Mouse (Mus musculus) liver, postnatal 0 days (tissue): ENCODE data around the gene Clmp.

Experiments
- CTCF ChIP-seq: sonication (generic); IDR thresholded peaks from 2 replicates; pipeline ENCODE4 v1.5.1; 2016; ENCODE audit warnings: antibody characterized with exemption, low read depth
- EP300 ChIP-seq: IDR thresholded peaks from 2 replicates; pipeline ENCODE4 v1.6.1; 2016; ENCODE audit warnings: antibody characterized with exemption, low read depth, mild to moderate bottlenecking

DNA sequence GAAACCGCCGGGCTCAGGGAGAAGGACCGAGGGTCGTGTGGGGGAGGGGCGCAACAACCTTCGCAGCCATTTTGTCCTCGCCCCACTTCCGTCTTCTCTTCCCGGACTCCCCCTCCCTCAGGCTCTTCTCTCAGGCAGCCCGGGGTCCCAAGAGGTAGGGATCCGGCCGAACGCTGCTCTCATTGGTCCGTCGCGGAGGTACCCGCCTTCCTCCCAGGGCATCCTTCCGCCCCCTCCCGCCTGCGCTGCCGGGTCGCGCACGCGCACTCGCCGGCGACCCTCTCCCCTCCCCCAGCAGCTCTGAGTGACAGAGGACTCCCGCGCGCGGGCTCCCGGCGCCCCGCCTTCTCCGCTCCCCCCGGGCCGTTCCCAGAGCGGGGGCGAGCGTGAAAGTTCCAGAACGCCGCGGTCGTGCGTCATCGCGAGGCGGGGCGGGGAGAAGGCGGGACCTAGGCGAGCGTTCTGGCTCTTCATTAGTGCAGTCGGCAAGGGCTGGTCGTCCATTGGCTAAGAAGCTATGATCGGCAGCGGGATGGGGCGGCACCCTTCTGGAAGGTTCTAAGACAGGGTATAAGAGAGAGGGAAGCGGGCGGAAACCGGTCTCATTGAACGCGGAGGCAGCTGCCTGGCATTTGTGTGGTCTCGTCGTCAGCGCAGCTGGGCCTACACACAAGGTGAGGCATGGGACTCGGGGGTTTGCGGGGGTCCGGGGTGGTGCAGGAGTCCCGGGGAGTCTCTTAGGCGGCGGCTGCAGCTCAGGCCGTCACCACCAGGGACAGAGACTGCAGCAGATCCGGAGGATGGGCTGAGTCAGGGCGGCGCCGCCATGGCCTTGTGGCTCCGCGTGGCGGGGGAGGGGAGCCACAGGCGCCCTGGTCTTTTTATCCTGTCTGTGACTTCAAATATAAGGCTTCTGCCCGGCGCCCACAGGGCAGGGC is 115.2 kb downstream of the Clmp start, which contains the start of gene Hspa8:
- peak; percentile 57 for TF ChIP-seq CTCF
- peak; percentile 63; the same call in 1 of the 2 replicates for TF ChIP-seq EP300
